Mouse (Mus musculus): ENCODE results near the gene B130006D01Rik.
"Not testable (repeated sequence)": the region's sequence is repeated elsewhere in the genome, so short reads cannot be mapped to it uniquely, and the experiment has no call there.

Gene B130006D01Rik

GRCm38 (mm10) chr11:95713225-95713810 lies 10.1 kb upstream of the B130006D01Rik start:
- DNase-seq (ENCODE audit: low spot score in 2 of 2) = peak; percentile 57 to 67

- peak in 1 of 2 experiments; percentile 44 for DNase-seq (ENCODE audit: low spot score in 2 of 2)
Observed at GRCm38 (mm10) chr11:95713811-95714241, 9.6 kb upstream of the B130006D01Rik start.

- no peak for DNase-seq (ENCODE audit: low spot score in 2 of 2)
Observed at GRCm38 (mm10) chr11:95714411-95714810, 9.0 kb upstream of the B130006D01Rik start.

- peak in 1 of 2 experiments; percentile 38 for DNase-seq (ENCODE audit: low spot score in 2 of 2)
Observed at GRCm38 (mm10) chr11:95716136-95716535, 7.3 kb upstream of the B130006D01Rik start.

- no peak for DNase-seq (ENCODE audit: low spot score in 2 of 2)
Observed at GRCm38 (mm10) chr11:95719356-95719755, 4.0 kb upstream of the B130006D01Rik start.

- no peak for DNase-seq (ENCODE audit: low spot score in 2 of 2)
Observed at GRCm38 (mm10) chr11:95724466-95724865, 1.1 kb downstream of the B130006D01Rik start.

- no peak for DNase-seq (ENCODE audit: low spot score in 2 of 2)
Observed at GRCm38 (mm10) chr11:95726156-95726555, 2.8 kb downstream of the B130006D01Rik start.

- DNase-seq (ENCODE audit: low spot score in 2 of 2) = no peak
Observed at GRCm38 (mm10) chr11:95727947-95728346, 4.6 kb downstream of the B130006D01Rik start.

GRCm38 (mm10) chr11:95728916-95729907 lies 5.8 kb downstream of the B130006D01Rik start:
- no peak for DNase-seq (ENCODE audit: low spot score in 2 of 2)

- no peak for DNase-seq (ENCODE audit: low spot score in 2 of 2)
Observed at GRCm38 (mm10) chr11:95734485-95734884, 11.1 kb downstream of the B130006D01Rik start.

- peak; percentile 54 to 60 for DNase-seq (ENCODE audit: low spot score in 2 of 2)
Observed at GRCm38 (mm10) chr11:95737811-95738210, 14.4 kb downstream of the B130006D01Rik start.

- DNase-seq (ENCODE audit: low spot score in 2 of 2) = no peak
Observed at GRCm38 (mm10) chr11:95744521-95744920, 21.1 kb downstream of the B130006D01Rik start.

- DNase-seq (ENCODE audit: low spot score in 2 of 2) = no peak
Observed at GRCm38 (mm10) chr11:95746821-95747220, 23.4 kb downstream of the B130006D01Rik start.

- no peak for DNase-seq (ENCODE audit: low spot score in 2 of 2)
Observed at GRCm38 (mm10) chr11:95748331-95748730, 24.9 kb downstream of the B130006D01Rik start.

GRCm38 (mm10) chr11:95749619-95750018 lies 26.2 kb downstream of the B130006D01Rik start:
- peak in 1 of 2 experiments; percentile 45 for DNase-seq (ENCODE audit: low spot score in 2 of 2)

- peak; percentile 77 to 82 for DNase-seq (ENCODE audit: low spot score in 2 of 2)
Observed at GRCm38 (mm10) chr11:95750995-95751394, 27.6 kb downstream of the B130006D01Rik start.

GRCm38 (mm10) chr11:95755137-95755536 lies 31.8 kb downstream of the B130006D01Rik start:
- DNase-seq (ENCODE audit: low spot score in 2 of 2) = not testable (repeated sequence)

GRCm38 (mm10) chr11:95760521-95760920 lies 37.1 kb downstream of the B130006D01Rik start:
- DNase-seq (ENCODE audit: low spot score in 2 of 2) = no peak

- DNase-seq (ENCODE audit: low spot score in 2 of 2) = no peak
Observed at GRCm38 (mm10) chr11:95762996-95763395, 39.6 kb downstream of the B130006D01Rik start.

GRCm38 (mm10) chr11:95764806-95765205 lies 41.4 kb downstream of the B130006D01Rik start:
- no peak for DNase-seq (ENCODE audit: low spot score in 2 of 2)

GRCm38 (mm10) chr11:95765334-95765733 lies 41.9 kb downstream of the B130006D01Rik start:
- DNase-seq (ENCODE audit: low spot score in 2 of 2) = no peak

GRCm38 (mm10) chr11:95768244-95768643 lies 44.9 kb downstream of the B130006D01Rik start:
- DNase-seq (ENCODE audit: low spot score in 2 of 2) = no peak

GRCm38 (mm10) chr11:95769208-95769607 lies 45.8 kb downstream of the B130006D01Rik start:
- DNase-seq (ENCODE audit: low spot score in 2 of 2) = no peak

Data from right cerebral cortex, postnatal 10 days (tissue).